Mouse (Mus musculus) A20 (cell line): ENCODE data around the gene Gm28434.

Experiments used
- DNase-seq: peaks from one replicate; pipeline ENCODE4 v3.0.0-alpha.2; 2011; ENCODE audit warnings: low read depth, low spot score

Gm28434 gene

DNA sequence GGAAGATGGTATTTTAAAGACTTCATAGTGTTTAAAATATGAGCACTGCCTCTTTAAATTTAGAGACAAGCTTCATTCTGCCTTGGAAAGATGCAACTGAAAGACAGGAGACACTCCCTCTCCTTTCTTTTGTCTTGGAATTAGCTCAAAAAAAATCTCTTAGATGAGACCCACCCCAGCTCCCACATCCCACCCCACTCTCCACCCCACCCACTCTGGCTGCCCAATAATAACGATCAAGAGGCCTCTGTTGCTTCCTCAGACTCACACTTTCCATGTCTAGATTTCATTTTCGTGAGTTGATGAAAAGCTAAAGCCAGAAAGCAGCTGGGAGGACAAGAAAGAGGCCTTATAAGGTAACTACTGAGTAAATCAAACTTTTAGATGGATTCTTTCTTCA, at the start of gene Gm28434, which contains the start of gene 2310003L06Rik:
Gene Gm28434, plus strand, starts transcription at position 317 of the 400 bp plus-strand sequence.
Gene 2310003L06Rik, plus strand, starts transcription at position 259 of the 400 bp plus-strand sequence.
- no peak for DNase-seq

- DNase-seq: no peak
These were observed 43.9 kb upstream of the Gm28434 start, which contains the start of gene Csn3 for GRCm38 (mm10) chr5:87925372-87925771. Gene Csn3, plus strand, starts transcription at chr5:87925579.

DNA sequence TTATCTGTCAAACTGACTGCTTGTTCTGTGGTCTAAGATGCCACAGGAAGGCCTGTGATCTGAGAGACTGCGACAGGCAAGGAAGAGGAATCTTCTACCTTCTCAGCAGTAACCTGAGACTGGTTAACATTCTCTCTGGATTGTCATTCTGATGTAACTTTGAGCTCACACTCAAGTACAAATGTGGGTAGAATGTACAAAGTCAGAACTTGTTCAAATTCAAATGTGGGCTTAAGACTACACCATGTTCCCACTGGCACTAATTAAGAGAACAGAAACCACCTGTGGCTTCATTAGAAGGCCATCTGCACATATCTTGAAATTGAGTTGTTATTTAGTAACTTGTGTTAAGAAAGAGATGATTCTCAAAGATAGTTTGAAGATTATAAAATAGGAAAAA, 37.7 kb upstream of the Gm28434 start:
- DNase-seq: no peak

DNA sequence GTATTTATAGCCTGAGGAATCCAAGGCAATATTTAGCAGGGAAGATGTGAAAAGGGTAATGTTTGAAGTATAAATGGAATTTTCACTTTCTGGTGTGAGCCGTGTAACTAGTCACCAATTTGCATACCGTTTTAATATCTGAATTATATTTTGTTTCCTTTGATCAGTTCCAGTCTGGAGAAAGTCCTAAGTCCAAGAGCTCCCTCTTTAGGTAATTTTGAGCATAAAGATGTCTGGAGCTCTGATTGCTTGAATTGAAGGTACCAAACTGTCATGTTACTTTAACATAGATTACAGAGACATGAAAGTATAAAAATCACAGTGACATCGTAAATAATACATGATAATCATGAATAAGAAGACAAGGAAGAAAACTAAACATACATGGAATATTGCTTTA, 28.6 kb upstream of the Gm28434 start:
- DNase-seq: peak; percentile 30

DNA sequence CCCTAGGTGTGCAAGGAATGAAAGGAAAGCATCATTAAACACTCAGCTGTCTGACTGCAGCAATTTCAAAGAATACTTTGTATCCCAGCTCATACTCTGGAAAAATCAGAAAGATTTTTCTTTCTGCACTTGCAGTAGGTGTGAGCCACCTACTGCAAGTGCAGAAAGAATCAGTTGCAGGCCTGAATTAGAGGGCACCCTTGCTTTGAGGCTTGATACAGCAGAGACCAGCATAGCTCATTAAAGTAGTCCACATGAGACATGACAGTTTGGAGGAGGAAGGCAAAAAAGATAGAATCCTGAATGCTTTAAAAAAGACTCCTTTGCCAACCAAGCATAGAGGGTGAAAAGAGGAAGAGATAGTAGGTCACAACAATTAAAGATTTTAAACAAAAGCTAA, 26.8 kb upstream of the Gm28434 start:
- DNase-seq: no peak

DNA sequence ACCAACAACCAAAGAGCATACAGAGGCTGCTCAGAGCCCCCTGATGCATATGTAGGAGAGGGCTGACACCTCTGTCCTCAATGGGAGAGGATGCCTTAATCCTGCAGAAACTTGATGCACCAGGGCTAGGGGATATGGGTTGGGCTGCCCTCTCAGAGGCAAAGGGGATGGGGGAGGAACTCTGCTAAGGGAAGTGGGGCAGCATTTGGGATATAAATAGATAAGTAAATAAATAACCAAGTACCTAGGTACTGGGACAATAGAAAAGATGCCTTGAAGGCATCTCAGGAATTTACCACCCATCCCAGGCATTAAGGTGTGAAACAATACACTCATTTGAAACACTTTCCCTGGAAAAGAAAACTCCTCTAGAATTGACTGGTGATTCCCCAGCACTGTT, 17.5 kb upstream of the Gm28434 start:
- no peak for DNase-seq

GRCm38 (mm10) chr5:87979139-87979538, 9.8 kb downstream of the Gm28434 start, which contains the start of gene Cabs1:
Gene Cabs1, plus strand, starts transcription at chr5:87979439.
- DNase-seq: no peak

GRCm38 (mm10) chr5:87982468-87983214, 13.3 kb downstream of the Gm28434 start:
- DNase-seq: no peak

- DNase-seq: no peak
These were observed 32.9 kb downstream of the Gm28434 start, which contains the start of gene Smr3a for GRCm38 (mm10) chr5:88002249-88002648. Gene Smr3a, plus strand, starts transcription at chr5:88002549.

DNA sequence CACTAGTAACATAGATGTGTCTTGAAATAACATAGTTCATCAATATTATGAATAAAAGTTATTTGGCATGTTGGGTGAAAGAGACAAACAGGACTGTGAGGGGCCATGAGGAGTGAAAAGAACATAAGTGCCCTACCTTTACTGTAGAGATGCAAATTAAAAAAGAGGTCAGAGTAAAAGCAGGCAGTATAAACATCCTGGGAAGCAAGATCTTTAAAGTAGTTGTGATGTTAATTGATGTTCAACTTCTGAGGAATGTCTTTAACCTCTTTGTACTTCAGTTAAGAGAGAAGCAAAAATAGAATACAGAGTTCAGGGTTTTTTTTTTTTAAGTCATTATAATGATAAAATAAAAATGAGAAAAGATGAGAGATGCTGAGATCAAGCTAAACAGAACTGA, 35.9 kb downstream of the Gm28434 start:
- no peak for DNase-seq
